Mouse (Mus musculus) liver, postnatal 0 days (tissue): ENCODE data around the gene Slx1b.

ENCODE experiments used
- CTCF ChIP-seq: sonication (generic); IDR thresholded peaks from 2 replicates; pipeline ENCODE4 v1.5.1; 2016; ENCODE audit warnings: antibody characterized with exemption, low read depth
- EP300 ChIP-seq: IDR thresholded peaks from 2 replicates; pipeline ENCODE4 v1.6.1; 2016; ENCODE audit warnings: antibody characterized with exemption, low read depth, mild to moderate bottlenecking

GRCm38 (mm10) chr7:126689021-126689420 is 6.6 kb downstream of the Slx1b start:
- TF ChIP-seq EP300 (peak; percentile 66; the same call in 1 of the 2 replicates), CTCF (no peak)
